Mouse (Mus musculus) right cerebral cortex, postnatal 4 days (tissue): ENCODE measurements around the gene Padi1.

Experiments
- DNase-seq: peaks from one replicate; pipeline ENCODE4 v3.0.0-alpha.2; 2022

The Padi1 gene

GRCm38 (mm10) chr4:140860767-140861147 lies 15.2 kb upstream of the Padi1 start:
- no peak for DNase-seq

- no peak for DNase-seq
These were observed 14.7 kb upstream of the Padi1 start for GRCm38 (mm10) chr4:140860125-140860766.

GRCm38 (mm10) chr4:140859291-140859690 lies 13.7 kb upstream of the Padi1 start:
- no peak for DNase-seq

GRCm38 (mm10) chr4:140857813-140858212 lies 12.2 kb upstream of the Padi1 start:
- DNase-seq, result no peak

GRCm38 (mm10) chr4:140857041-140857440 lies 11.5 kb upstream of the Padi1 start:
- DNase-seq, result no peak

GRCm38 (mm10) chr4:140855151-140855550 lies 9.6 kb upstream of the Padi1 start:
- DNase-seq, result no peak

GRCm38 (mm10) chr4:140854455-140854864 lies 8.9 kb upstream of the Padi1 start:
- no peak for DNase-seq

GRCm38 (mm10) chr4:140853626-140854025 lies 8.0 kb upstream of the Padi1 start:
- no peak for DNase-seq

GRCm38 (mm10) chr4:140849310-140849709 lies 3.7 kb upstream of the Padi1 start:
- no peak for DNase-seq

GRCm38 (mm10) chr4:140844991-140845390 lies 587 bp downstream of the Padi1 start:
- DNase-seq, result no peak

GRCm38 (mm10) chr4:140843670-140844280 lies 1.8 kb downstream of the Padi1 start:
- DNase-seq, result no peak

- DNase-seq, result no peak
These were observed 2.7 kb downstream of the Padi1 start for GRCm38 (mm10) chr4:140842909-140843308.

- no peak for DNase-seq
These were observed 7.7 kb downstream of the Padi1 start for GRCm38 (mm10) chr4:140837879-140838278.

- peak; percentile 24 for DNase-seq
These were observed 9.2 kb downstream of the Padi1 start for GRCm38 (mm10) chr4:140836208-140836866.

GRCm38 (mm10) chr4:140835682-140836081 lies 9.9 kb downstream of the Padi1 start:
- no peak for DNase-seq

GRCm38 (mm10) chr4:140834327-140834934 lies 11.1 kb downstream of the Padi1 start:
- DNase-seq, result no peak

- no peak for DNase-seq
These were observed 12.8 kb downstream of the Padi1 start for GRCm38 (mm10) chr4:140832821-140833220.

- DNase-seq, result no peak
These were observed 13.8 kb downstream of the Padi1 start for GRCm38 (mm10) chr4:140831808-140832207.

GRCm38 (mm10) chr4:140827237-140827636 lies 18.3 kb downstream of the Padi1 start:
- DNase-seq, result no peak

GRCm38 (mm10) chr4:140825942-140826341 lies 19.6 kb downstream of the Padi1 start:
- no peak for DNase-seq

- DNase-seq, result peak; percentile 57
These were observed 23.6 kb downstream of the Padi1 start for GRCm38 (mm10) chr4:140821988-140822387.

- DNase-seq, result no peak
These were observed 28.2 kb downstream of the Padi1 start for GRCm38 (mm10) chr4:140817413-140817812.

- peak; percentile 31 for DNase-seq
These were observed 29.3 kb downstream of the Padi1 start for GRCm38 (mm10) chr4:140815996-140816917.
